Mouse (Mus musculus) NIH3T3 (cell line): Measurements from ENCODE around the gene Pam16.
A peak's percentile ranks its signal among the peaks of the same experiment; 100 is the strongest.
"Not testable (repeated sequence)": the region's sequence is repeated elsewhere in the genome, so short reads cannot be mapped to it uniquely, and the experiment has no call there.

Source experiments
- DNase-seq: peaks from one replicate; pipeline ENCODE4 v3.0.0-alpha.2; 2012; ENCODE audit warnings: low read depth

The Pam16 gene

DNA sequence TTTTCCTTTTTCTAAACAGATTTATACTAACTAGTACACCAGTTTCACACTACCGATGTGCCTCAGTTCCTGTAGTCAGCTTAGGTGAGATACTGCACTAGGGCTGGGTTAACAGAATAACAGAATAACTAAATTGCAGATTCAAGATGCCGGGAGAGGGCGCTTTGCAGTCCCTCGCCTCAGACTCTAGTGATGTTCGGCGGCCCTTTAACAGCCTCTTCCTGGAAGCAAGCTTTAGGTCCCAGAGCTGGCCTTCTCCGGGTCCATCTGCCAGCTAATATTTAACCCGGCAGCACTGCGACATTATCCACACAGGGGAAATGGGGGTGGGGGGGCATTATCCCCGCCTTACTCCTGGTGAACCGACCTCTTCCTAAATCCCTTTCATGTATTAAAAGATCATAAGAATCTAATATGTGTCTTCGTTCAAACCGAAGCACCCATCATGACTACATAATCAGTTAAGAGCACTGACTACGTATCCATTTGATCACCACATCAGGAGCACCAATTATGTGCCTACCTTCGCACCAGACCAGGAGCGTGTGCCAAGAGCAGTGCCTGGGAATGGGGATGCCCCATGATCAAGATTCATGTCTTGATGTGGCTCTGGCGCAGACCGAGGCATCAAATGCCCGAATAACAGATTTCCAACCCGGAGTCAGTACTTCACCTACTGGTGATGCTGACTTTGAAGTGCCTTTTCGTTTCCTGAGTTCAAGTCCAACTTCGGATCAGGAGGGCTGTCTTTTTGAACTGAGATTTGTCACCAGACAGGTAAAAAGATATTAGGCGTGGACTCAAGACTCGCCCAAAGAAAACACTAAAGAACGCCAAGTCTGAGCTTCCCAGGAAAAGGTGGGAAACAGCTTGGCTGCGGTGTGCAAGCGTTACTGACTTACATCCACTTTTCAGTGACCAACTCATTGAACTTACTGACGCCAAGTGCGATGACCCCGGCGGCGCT lies 31.6 kb downstream of the Pam16 start:
- DNase-seq: peak; percentile 82

DNA sequence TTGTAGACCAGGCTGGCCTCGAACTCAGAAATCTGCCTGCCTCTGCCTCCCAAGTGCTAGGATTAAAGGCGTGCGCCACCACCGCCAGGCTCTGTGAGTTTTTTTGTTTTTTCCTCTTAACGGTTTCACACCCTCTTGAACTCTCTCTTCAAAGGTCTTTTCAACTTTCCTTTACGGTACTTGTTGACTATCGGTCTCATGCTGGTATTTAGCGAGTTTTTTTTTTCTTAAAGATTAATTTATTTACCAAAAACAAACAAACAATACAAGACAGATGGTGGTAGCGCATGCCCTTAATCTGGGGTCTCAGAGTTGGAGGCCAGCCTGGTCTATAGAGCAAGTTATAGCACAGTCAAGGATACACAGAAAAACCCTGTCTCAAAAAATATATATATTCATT lies 34.6 kb downstream of the Pam16 start:
- DNase-seq: peak; percentile 57

DNA sequence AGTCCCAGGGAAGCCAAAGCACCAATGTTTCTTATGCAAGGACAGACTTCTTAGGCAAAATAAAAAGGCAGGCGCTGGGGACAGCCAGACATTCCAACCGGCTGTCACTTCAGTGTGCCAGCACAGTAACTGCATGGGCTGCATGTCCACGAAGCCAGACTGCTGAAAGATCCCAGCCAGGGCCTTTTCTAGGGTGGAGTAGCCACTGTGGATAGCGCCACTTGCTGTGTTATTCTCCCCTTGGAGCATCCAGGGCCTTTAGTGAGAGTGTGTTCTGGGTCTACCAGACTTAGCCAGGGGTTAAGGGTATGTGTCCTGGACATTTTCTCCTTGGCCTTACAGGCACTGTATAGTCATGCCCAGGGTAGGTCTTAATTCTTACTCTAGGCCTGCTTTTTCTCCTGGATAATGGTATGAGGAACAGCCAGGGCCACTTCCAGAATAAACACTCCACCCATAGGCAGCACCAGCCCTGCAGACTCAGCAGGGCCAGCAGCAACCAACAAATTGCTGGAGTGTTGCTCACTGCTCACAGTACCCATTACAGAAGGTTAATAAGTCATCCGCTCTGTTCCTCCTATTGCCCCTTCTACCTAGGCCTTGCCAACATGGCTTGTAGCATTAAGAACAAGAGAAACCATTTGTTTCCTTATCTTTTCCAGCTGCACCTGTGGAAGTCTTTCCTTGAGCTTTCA lies 37.1 kb downstream of the Pam16 start:
- DNase-seq: peak; percentile 69

DNA sequence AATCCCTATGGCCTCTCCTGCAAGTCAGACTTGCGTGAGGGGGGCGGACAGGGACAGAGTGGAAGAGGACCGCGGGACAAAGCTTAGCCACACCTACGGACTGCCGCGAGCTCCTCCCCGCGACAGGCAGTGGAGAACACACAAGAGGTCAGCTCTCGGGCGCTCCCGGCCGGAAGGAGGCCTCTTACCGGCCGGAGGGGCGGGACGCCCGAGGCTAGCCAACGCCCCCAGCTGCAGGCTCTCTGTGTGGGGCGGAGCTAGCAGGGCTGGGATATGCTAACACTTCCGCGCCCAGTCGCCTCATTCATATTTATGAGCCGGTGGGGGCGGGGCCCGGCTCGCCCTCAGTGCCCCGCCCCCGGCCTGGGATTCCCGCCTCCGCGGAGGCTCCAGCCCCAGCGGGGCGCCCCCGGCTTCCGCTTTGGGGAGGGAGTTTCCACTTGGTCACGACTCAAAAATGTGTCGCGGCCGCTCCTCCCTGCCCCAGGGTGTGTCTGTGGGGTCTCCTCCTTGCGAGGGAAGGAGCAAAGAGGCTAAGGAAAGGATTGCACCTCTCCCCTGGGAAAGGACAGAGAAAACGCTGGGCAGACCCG lies 38.2 kb downstream of the Pam16 start:
- DNase-seq: peak; percentile 99

DNA sequence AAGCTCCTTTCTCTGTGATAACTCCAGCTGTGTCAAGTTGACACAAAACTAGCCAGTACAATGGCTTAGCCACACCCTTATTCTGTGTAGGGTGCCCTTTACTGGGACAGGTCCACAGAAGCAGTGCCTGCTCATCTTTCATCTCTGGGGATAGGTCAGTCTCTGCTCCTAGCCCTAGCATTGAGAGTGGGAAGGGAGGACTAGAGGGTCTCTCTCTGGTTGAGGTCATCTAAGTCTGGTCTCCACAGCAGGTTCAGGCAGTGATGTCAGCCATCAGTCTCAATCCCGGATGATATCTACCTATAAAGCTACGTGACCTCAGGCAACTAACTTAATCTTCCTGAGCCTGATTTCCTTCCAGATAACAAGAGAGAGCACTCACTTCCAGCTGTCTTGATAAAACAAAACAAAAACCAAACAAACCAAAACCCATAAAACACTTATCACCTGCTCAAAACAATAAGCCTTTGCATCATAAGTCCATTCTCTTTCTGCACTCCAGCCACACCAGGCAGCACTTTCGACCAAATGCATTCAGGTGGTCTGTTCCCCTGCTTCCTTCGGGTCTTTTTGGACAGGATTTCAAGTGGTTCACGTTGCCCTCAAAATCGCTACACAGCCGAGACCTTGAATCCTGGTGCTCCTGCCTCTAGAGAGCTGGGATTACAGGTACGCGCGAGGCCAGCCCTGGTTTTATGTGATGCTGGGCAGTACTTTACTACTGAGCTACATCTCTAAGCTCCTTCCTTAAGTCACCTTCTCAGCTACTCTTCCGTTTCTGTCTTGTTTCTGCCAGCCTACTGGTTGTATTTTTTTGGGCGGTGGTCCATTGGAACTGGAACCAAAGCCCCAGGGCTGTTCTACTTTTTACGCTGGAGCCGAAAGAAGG lies 38.9 kb downstream of the Pam16 start:
- no peak for DNase-seq

DNA sequence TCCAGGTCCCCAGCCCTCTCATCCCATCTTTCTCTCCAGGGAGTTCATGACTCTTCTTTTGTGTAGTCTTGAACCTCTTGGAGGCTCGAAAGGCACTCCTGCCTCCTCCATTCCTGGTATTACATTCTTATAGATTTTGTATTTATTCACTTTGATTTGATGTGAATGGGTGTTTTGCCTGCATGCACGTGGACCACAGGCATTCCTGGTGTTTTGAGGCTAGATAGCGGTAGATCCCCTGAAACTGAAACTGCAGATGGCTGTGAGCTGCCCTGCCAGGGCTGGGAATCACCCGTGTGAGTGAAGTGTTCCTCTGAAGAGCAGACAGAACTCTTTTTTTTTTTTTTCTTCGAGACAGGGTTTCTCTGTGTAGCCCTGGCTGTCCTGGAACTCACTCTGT lies 40.4 kb downstream of the Pam16 start:
- no peak for DNase-seq

DNA sequence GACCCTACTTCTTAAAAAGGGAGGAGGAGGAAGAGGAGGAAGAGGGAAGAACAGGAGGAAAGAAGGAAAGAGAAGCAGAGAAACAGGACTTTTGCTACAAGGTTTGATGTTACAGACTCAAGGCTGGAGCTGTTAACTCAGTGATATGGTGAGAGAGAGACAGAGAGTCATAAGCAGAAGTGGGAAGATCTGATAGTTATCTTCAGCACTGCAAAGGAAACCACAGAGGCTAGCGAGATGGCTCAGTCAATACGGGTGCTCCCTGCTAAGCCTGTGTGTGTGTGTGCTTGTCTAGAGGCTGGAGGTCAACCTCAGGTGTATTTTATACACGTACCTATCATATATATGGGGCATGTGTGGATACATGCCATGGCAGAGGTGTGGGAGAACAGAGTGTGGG lies 41.0 kb downstream of the Pam16 start:
- no peak for DNase-seq

DNA sequence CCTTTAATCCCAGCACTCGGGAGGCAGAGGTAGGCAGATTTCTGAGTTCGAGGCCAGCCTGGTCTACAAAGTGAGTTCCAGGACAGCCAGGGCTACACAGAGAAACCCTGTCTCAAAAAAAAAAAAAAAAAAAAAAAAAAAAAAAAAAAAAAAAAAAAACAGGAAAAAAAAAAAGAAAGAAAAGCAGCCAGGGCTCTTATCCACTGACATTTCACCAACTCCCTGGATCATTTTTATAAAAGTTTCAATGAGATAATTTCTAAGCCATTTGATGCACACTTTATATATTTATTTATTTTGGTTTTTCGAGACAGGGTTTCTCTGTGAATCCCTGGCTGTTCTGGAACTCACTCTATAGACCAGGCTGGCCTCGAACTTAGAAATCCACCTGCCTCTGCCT lies 43.6 kb downstream of the Pam16 start:
- not testable (repeated sequence) for DNase-seq

DNA sequence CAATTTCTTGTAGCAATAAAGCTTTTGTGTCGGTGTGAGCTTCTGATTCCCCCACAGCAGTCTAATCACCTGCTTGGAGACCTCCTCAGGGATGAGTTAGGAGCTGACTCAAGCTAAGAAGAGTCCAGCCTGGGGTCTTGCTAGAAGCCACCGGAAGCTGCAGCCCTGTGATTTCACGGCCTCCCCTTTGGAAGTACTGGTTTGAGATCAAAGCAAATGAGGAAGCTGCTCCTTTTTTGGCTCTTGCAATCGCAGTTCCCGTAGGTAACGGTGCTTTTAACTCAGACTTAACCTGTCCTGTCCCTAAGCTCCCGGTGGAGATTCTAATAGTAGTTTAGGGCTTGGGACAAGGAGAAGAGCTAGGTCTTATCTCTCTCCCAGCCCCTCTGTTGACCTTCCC lies 46.2 kb downstream of the Pam16 start:
- no peak for DNase-seq

DNA sequence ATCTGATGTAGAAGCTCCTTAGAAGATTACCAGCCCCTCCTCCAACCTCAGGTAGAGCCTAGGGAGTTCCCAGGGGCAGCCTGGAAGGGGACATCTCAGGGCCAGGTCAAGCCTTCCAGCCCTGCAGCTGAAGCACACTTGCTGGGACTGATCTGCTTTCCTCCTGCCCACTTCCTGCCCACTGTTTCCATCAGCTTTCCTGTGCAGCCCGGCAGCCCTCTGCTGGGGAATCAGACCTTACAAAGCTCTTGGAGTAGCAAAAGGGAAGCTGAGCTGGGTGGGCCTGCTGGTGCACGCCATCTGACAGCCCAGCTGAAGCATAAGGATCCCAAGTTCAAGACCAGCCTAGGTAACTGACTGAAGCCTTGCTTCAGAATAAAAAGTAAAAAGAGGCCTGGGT lies 47.9 kb downstream of the Pam16 start:
- DNase-seq: no peak

DNA sequence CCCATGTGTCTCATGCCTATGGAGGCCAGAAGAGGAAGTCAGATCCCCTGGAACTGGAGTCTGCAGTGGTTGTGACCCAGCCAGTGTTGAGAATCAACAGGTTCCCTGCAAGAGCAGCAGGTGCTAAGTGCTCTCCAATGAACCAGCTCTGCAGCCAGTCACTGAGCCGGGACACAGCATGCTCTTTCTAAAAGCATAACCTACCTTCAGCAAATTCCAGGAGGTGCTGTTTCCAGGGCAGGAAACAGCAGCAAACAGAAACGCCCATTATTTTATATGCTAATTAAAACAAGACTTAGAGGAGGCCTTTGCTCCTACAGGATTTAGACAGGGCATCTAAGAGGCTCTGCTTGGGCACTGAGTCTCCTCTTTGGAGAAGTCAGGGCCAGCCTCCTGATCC lies 48.8 kb downstream of the Pam16 start:
- DNase-seq: no peak

DNA sequence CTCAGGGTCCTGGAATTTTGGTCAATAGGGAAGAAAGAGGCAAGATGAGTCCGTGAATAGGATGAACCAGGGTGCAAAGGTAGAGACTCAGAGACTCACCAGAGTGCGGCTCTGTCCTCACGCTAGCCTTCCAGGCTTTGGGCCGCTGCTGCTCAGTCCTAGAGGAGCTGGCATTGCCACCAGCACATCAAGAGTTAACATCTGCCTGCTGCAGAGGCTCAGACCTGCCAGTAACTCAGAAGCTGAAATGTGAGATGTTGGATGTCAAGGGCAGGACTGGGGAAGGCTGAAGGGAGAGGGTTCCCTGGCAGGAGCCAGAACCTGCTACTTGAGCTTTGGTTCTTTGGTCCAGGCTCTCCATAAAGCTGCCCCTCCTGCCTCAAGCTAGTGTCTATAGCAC lies 54.1 kb downstream of the Pam16 start:
- DNase-seq: peak; percentile 27

DNA sequence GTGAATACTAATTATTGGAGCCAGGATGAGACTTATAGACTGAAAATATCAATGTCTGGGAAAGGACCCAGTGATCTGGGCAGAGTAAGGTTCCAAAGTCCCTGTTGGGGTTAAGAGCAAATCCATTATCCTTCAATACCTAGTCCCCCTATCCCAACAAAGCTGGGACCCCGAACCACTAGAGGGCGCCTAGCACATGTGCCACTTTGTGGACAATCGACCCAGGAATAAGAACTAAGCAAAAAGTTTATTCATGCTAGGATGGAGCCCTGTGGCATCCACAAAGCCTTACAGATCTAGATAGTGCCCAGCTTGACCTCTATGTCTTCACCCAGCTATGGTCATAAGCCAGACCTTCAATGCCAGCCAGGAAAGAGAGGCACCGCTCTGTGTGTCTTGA lies 56.9 kb downstream of the Pam16 start:
- DNase-seq: peak; percentile 94
